Mouse (Mus musculus) induced T-regulatory cell, adult 2 months (primary cell): ENCODE data around the gene Rassf8.
A peak's percentile ranks its signal among the peaks of the same experiment; 100 is the strongest.

ENCODE experiments used
- DNase-seq: peaks from one replicate; pipeline ENCODE4 v3.0.0-alpha.2; 2012; ENCODE audit warnings: low read depth

The Rassf8 gene

DNA sequence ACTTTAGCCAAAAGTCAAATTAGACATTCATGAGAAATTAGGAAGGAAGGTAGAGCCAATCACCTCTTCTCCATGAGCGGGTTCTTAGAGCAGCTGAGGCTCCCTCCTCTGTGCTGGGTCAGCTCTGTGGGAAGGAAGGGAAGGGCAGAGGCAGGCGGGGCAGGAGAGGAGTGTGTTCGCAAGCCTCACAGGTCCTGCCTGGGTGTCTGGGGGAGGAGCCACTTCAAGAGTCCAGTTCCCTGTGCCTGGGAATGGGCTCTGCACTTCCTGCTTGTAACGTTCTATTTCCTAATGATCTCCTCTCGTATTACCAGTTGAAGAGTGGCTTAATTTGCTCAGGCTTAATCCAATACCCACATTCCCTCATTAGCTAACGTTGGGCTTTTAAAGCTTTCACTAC, 32.8 kb downstream of the Rassf8 start:
- DNase-seq: no peak

DNA sequence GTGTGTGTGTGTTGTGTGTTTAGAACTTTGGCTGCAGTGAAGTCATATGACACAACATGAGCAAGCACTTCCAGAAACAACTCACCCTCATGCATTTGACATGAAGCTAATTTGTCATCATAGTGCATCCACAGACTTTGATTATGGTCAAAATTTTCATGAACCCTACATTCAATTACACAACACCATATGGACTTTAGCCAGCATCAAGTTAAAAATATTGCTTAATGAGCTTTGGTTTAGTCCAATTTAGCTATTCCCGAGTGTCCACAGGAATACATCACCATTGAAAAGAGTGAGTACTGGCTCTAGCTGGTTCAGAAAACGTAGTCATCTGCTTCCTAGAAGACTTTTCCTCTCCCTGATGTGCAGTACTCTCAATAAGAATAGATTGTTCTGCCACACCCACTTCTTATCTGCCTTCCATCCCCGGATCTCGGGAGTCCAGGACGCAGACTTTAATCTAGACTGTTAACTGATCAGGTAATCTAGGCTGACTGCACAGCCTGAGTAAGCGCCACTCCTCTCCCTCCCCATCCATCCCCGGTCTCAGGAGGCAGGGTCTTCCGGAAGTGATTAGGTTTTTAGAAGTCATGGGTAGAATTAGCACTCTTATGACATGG, 33.7 kb downstream of the Rassf8 start:
- no peak for DNase-seq

DNA sequence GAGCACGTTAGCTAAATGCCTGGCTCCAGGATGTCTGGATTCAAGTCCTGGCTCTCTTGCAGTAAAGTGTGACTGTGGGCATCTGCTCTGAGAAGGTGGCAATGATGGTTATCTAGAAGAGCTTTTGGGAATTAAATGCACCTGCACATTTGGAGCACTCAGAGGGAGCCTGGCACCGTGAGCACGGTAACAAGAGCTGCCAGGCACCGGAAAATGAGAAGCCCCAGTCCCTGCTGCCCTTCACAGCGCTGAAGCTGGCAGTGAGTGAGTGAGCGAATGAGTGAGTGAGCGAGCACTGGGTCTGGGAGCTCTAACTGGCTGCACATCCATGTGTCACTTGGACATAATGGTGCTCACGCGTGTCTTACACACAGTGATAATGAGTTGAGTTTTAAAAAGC, 34.7 kb downstream of the Rassf8 start:
- DNase-seq: no peak

DNA sequence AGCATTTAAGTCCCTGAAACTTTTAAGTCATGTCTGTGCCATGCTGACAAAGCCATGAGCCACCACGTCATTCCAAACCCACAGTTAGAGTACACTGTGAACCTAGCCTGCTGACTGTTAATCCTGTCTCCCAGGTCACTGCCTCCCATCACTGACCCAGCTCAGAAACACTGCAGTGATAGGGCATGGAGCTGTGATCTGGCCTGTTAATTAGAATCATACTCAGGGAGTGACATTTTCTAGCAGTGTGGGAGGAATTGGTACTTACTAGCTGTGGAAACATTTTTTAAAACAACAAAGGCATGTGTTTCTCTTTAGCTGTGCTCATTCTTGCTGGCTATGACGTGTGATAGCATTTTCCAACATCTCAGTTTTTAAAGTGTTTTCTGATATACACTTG, 35.4 kb downstream of the Rassf8 start:
- no peak for DNase-seq

DNA sequence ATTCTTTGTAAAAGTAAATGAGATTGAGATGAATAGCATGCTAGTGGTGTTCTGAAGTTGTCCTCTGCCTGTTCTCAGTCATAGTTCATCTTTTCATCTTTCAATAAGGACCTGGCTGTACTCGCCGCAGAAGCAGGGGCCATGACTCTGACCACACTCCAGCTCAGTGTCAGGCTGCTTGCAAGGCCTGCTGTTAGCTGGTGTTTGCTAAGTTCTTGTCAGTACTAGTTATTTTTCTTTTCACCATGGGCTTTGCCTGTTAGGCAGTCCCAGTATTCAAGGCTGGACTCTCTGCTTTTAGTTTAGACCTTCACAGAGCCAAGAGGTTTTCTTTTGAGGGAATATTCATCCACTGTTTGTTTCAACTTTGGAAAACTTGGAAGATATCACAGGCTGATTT, 40.8 kb downstream of the Rassf8 start:
- no peak for DNase-seq

DNA sequence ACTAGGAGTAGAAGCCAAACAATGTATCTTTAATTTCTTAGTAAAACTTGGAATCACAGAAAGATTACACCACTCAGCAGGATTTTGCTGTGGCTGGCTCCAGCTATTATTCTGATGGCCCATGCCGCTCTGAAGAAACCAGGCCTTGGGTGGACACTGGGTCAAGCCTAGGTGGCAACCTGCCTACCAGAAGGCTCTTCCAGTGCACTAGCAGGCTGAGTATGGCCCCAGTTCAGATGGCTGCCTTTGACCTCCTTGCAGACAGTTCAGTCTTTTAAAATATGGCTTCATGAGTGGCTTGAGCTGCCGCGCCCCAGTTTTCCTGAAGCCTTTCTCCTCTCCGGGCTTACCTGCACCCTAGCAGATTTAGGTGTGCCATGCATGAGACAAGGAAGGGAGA, 43.2 kb downstream of the Rassf8 start:
- DNase-seq: no peak

DNA sequence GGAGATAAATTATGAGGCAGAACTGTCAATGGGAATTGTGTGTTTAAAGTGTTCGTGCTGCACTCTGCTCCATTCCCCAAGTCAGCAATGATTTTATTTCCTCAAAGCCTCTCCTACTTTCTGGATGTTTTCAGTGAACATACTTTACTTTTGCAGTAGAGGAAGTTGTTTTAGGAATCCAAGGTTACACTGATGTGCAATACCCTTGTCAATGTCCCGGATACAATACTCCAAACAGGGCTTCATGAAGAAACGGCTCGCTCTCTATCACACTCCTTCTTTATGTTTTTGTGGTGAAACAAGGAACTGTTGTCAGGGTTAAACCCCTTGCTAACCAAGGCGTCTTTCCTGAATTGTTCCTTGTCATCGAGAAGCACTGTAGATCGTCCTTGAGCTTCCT, 45.8 kb downstream of the Rassf8 start:
- no peak for DNase-seq

DNA sequence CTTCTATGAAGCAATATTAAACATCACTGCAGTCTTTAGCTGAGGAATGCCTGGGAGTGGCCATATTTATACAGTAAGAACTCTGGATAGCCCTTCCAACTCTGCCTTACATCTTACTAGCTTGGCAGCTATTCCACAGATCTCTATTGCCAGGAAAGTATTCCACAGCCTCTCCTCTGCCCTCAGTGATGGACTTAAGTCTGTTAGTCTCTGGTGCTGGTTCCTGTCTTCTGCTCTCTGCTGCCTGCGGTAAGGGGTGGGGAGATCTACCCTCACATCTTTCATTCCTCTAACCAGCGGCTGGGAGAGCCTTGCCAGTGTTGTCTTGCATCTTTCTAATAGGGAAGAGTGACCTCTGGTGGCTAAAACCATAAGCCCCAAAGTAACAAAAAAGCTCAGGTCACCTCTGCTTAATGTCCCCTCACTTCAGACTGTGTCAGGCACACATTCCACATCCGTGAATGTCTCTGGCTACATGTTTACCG, 46.6 kb downstream of the Rassf8 start:
- peak; percentile 73 for DNase-seq

DNA sequence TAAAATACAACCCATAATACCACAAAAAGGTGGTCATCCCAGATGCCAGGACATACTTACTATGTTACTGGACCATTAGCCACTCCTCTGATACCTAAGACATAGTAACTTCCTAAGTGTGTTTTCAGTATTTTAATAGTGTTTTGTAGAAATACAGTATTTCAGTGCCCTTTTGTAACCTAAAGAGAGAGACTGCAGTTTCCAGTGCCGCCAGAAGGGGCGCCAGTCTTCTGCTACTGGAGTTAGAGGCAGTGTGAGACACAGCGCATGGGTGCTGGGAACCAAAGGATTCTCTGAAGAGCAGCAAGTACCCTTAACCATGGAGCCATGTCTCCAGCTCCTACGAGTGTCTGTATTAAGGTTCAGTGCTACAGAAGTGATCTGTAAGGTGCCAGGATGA, 48.1 kb downstream of the Rassf8 start:
- peak; percentile 40 for DNase-seq

DNA sequence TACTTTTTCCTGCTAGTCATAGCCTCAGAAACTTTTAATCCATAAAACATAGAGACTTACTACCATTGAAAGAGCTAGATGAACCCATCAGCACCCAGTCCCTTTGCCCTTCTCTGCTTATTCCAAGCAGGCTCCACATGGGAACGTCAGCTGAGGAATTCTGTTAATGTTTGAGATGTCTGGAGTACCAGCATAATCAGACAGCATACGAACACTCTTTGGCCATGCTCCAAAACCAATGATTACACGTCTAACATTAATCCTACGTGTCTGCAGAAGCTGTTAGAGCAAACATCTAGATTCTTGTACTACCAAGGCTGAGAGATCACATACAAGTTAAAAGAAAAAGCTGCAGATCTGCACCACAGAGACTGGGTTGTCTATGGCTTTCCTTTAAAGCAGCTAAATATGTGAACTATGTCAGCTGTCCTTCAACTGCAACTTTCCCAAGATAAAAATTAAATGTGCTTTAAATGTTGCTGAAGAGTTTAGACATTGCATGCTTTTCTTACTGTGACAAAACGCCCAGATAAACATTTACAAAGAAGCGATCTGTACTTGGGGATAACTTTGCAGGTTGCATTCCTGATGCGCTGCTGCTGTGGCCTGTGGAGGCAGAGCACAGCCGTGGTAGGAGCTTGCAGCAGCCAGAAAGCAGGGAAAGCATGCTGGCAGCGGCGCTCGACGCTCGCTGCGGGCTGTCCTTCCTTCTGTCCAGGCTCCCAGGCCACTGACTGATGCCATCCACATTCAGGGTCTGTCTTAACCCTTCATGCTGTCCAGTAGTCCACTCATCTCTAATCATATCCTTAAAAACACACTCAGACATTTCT, 49.9 kb downstream of the Rassf8 start:
- no peak for DNase-seq

DNA sequence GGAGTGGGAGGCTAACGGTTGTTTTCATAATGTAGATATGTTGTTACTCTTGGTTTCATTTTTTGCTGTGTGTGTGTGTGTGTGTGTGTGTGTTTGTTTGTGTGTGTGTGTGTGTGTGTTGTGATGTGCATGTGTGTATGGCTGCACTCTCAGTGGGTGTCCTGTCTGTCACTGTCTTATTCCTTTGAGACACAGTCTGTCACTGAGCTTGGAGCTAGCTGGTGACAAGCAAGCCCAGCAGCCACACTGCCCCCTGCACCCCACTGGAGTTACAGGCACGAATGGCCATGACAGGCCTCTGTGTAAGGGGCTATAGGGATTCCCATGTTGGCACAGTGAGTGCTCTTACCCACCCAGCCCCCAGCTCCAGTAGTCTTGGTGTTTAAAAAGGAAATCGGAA, 51.1 kb downstream of the Rassf8 start:
- no peak for DNase-seq

DNA sequence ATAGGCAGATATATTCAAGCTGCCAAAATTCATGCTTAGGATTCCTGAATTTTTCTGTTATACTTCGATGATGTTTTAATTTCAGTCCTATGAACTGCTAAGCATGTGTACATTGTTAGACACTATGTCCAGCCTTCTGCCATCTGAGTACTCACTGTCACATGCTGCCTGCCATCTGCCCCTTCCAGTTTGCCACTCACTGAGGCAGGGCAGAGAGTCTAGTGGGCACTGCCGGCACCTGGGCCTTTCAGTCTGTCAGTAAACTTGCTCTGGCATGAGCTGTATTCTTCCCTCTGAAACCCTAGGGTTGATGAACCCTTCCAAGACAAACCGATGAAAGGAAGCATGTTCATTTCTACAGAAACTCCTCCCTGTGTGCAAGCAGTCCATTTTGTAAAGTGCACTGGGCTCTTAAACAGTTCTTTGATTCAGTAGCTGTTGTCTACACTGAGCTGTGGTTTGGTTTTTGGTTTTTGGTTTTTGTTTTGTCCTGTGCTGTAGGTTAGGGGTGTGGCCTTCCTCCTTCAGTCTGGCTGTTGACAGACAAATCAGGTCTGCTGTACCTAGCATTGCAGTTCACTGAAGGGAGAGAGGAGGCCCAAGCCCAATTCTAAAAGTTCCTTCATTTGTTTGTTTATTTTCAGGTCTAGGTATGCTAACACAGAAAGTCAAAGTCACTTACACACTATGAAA, 55.4 kb downstream of the Rassf8 start:
- peak; percentile 51 for DNase-seq

DNA sequence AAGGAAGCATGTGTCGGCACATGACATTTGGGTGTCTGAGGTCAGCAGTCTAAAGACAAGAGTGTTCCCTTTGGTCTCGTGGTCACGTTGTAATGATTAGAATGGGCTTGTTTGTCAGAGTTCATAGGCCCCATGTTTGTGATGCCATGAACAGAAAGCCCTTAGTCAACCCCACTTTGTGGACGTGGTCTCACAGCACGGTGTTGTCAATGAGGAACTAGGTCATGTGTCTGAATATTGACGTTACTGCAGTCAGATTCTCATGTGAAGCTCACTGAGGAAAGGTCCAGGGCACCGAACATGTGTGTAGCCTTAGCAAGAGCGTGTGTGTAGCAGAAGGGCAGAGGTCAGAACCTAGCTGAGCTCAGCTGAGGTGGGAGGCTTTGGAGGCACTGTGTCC, 56.3 kb downstream of the Rassf8 start:
- no peak for DNase-seq

DNA sequence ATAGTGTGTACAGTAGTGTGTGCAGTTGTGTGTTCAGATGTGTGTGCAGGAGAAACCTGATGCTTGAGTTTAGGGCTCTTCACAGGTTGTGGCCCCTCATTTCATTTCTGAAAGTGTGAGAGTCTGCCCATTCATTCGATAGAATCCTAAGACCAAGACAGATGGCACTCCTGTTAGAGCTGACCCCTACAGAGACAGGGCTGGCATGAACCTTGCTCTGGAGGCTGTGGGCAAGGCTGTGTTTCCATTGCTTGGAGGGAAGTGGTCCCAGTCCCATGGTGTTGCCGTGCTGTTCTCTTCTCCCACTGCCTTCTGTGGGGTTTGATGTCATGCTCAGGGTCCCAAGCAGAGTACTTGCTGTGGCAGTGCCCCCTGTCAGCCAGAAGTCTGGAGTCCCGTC, 57.7 kb downstream of the Rassf8 start:
- DNase-seq: no peak

DNA sequence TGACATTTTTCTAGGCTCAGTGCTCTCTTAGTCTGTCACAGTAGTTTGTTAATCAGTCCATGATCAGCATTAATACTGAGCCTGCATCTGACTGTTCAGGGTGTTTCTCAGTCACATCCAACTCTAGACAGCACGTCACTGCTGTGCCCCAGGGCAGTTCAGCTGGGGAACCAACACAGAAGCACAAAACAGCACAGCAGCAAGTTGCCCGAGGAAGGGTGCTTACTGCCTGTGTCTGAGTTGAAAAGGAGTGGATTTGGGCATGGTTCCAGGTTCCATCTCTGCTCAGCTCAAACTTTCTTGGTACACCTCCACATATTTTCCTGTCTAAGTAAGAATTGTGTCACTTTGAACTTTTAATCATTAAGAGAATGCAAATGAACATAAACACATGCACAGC, 60.2 kb downstream of the Rassf8 start:
- DNase-seq: no peak

DNA sequence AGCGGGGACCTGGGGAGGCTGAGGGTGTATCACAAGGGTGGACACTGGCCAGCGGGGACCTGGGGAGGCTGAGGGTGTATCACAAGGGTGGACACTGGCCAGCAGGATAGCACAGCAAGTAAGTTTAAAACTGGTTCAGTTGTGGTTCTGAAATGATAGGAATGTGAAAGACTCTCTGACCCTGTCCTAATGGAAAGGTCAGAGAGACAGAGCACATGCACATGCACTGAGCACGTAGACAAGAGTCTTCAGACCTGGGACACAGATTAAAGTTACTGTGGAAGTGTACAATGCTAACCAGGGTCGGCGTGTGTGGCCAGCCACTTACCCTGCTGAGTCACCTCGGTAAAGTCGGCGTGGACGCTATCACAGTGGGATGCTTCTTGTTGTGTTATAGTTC, 61.4 kb downstream of the Rassf8 start:
- DNase-seq: no peak

DNA sequence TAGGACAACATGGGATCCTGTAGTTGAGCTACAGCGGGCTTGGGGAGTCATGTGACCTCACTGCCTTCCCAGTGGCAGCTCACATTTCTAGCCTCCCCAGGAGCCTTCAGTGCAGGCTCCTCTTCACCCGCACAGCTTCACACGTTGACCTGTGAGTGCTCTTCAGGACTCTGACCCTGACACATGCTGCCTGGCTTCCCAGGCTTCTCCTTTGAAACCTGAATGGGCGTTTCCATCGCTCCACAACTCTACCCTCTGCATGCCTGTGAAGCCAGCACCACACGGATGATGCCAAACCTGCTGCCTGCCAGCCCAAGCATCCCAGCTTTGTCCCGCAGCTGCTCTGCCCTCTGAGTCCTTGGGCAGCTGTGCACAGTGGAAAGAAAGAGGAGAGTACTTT, 63.0 kb downstream of the Rassf8 start:
- no peak for DNase-seq

DNA sequence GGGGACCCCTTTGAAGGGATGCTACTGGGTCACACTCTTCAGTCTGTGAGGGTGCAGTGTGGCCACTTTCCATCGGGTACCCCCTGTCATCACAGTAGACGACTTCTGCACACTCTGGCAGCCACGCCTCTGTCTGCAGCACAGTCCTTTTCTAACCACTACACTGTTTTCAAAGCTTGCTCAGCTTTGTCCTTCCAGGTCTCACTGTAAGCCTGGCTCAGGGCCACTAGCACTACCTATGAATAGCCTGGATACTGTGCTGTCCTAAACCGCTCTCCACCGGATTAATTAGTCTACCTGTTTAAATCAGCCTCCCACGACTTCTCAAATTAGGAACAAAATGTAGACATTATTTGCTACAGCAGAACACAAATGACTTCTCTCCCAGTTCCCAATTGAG, 63.5 kb downstream of the Rassf8 start:
- DNase-seq: no peak

DNA sequence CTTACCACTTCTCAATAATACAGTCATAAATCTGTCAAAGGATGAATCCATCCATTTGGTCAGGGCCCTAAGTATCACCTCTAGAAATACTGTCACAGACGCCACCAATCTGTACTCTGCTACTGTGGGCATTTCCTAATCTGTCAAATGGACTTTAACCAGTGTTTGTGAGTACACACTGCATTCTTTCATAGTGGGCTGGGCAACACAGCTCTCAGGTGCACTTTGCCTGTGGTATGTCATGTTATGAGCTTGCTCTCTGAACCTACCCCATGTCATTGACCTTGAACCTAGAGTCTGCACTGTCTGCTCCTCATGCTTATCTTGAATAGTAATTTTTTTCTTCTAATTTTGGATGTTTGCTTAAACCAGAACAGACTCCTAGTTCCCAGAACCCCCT, 64.6 kb downstream of the Rassf8 start:
- no peak for DNase-seq

DNA sequence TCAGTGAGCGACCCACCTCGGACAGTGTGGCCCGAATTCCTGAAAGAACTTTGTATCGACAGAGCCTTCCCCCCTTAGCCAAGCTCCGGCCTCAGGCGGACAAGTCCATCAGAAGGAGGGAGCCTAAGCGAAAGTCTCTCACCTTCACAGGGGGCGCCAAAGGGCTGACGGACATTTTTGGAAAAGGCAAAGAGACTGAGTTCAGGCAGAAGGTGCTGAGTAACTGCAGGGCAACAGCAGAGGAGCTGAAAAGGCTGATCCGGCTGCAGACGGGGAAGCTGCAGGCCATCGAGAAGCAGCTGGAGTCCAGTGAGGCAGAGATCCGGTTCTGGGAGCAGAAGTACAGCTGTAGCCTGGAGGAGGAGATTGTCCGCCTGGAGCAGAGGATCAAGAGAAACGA, 68.7 kb downstream of the Rassf8 start:
- DNase-seq: no peak

DNA sequence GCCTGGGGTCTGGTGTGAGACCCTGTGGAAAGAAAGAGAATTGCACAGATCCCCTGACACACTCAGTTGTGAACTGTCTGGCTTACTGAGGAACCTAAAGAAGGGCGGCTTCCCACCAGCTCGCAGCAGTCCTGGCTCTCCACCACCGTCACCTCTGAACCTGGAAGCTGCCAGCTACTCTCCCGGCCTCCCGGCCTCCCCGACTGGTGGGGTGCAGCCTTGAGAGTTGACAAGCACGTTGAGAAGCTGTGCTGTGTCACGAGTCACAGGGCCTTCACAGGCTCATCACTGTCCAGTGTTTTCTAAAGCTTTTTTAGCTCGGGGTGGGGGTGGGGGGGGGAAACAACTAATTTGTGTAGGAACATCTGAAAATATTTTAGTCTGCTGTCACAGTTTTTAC, 72.6 kb downstream of the Rassf8 start:
- DNase-seq: no peak

DNA sequence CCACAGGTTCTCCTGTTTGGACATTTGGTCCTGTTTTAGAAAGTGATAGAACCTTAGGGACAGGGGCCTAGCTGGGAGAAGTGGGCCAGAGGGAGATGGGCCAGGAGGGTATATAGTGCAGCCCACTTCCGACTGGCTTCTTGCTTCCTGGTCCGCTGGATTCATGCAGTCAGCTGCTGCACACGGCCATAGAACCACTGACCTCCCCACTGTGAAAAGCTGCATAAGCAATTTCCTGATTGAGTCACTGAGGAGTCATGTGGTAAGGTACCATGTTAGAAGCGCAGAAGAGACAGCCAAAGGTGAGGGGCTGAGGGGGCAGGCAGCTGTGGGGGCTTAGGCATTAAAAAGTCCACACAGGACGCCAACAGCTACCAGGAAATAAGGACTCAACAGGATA, 75.7 kb downstream of the Rassf8 start:
- DNase-seq: no peak

DNA sequence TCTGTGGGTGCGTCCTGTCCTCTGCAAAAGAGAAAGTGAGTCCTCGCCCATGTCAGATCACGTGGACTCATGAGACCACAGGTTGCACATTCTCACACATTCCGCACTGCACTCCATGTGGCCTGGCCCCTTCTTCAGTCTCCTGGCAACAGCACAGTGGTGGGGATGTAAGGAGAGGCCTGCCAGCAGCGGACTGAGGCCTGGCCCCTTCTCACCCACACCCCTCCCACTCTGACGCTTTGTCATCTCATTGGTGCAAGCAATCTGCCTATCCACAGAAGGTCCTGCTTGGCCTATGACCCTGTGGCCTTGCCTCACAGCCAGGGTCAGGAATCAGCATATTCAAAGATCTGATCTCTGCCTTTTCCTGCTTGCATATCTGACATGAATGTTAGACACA, 76.6 kb downstream of the Rassf8 start:
- no peak for DNase-seq
